Mouse (Mus musculus) 3134 (cell line): ENCODE results near the gene Olfr1291-ps1.

Experiments
- DNase-seq: peaks from one replicate; pipeline ENCODE4 v3.0.0-alpha.2; 2011; ENCODE audit warnings: low spot score; ENCODE audit not compliant: insufficient read length; ENCODE audit errors: extremely low read depth

The Olfr1291-ps1 gene

GRCm38 (mm10) chr2:111496880-111497279, at the start of gene Olfr1291-ps1:
Gene Olfr1291-ps1 (plus strand): TSS chr2:111497180.
- no peak for DNase-seq

- DNase-seq: no peak
Measured at GRCm38 (mm10) chr2:111448842-111449241, 48.1 kb upstream of the Olfr1291-ps1 start, which contains the start of gene Olfr1287. Gene Olfr1287 (plus strand): TSS chr2:111449142.

DNA sequence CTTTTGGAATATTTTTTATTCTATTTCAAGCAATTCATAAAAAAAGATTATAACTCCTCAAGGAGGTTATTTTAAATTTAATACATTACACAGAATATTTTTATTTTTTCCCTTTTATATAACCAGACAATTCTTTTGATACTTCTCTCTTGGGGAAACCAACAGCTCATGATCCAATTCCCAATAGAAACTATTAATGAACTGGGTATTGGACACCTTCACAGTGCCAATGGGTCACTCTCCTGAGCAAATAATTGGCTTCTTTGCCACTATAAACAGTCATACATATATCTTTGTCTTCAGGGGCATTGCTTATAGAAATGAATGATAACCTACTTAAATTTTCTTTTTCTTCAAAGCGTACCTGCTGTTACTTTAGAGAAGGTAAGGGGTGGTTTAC, 23.2 kb upstream of the Olfr1291-ps1 start, which contains the start of gene Olfr1288:
Gene Olfr1288, plus strand, starts transcription at position 301 of the 400 bp plus-strand sequence.
- no peak for DNase-seq

DNA sequence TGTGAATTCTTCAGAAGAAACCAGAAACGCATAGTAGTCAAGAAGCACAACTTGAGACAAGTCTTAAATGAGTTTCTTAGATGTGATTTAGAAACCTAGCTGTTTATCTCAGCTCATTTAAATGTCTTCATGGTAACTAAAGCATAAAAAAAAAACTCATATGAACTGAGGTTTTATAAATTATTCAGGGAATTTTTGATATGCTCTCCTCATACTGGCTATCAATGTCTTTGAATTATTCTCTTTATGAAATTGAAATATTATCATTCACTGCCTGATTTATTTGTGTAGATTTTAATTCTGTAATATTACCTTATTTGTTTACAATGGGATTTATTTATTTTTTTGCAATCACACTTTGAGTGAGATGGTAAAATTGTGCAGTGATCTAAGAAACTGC, 16.5 kb upstream of the Olfr1291-ps1 start, which contains the start of gene Olfr1289:
Gene Olfr1289, plus strand, starts transcription at position 301 of the 400 bp plus-strand sequence.
- DNase-seq: no peak

GRCm38 (mm10) chr2:111493729-111494128, 3.3 kb upstream of the Olfr1291-ps1 start, which contains the start of gene Olfr1290:
Gene Olfr1290 (minus strand): TSS chr2:111493829.
- DNase-seq: no peak

- no peak for DNase-seq
Measured at GRCm38 (mm10) chr2:111517451-111517850, 20.5 kb downstream of the Olfr1291-ps1 start.

- DNase-seq: no peak
Measured at GRCm38 (mm10) chr2:111524903-111525302, 27.9 kb downstream of the Olfr1291-ps1 start, which contains the start of gene Olfr1293-ps. Gene Olfr1293-ps (plus strand): TSS chr2:111525203.

DNA sequence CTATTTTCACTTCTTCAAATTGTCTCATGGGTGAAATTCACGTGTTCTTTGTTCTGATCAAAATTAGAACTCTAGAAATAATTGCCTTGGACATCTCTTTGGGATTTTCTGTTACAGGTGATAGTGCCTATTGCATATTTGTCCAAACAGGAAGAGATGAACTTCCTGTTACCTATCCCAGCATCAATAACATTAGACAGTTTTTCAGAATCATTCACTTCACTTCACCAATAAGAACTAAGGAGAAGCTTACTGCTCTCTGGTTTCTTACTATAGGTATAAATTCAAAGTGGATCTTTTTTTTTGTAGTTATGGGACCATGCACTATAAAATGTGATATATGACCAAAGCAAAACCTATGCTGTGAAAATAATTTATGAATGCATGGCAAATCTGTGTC, 43.2 kb downstream of the Olfr1291-ps1 start, which contains the start of gene Olfr1294:
Gene Olfr1294, minus strand, starts transcription at position 101 of the 400 bp plus-strand sequence.
- no peak for DNase-seq
